Mouse (Mus musculus): Measurements from ENCODE around the gene Gm38431. TPM values are rescaled to one million over a fixed set of nuclear protein-coding genes. Genes with fewer than 3 reads are reported as not detected.

Gm38431 gene
- 2.4 TPM for polyA plus RNA-seq (2014; fragmentation: Illumina TruSeq; extraction: RNeasy Lipid Tissue Mini Kit (QIAGEN cat#74804); ENCODE audit: low read depth, low replicate concordance)

DNA sequence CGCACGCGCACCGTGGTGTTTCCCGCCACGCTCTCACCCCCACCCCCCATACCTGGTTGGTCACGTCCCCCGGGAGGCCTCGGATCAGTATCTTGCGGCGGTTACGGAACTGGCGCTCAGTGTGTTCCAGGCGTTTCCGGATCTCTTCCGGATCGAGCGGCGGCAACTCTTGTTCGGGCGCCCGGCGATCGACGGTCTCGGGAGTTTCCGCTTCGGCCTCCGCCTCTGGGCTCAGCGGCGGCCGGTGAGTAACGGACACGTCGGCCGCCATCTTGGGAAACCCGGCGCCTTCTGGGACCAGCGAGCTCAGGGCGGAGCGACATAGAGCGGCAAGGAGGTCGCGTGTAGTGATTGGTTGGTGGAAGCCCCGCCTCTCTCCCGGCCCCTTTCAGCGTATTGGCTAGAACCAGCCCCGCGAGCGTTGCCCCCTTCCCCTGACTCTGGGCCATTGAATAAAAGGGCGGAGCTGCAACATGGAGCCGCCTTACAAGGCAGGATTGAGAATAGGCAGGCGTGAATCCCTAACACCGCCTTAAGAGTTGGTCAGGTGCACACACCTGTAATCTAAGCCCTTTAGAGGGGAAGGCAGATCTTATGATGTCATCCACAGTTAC lies at the start of gene Gm38431, which contains the start of gene Raver1:
Gm38431 (minus strand) TSS at position 291 of the 614 bp plus-strand sequence.
Raver1 (minus strand) TSS at position 302 of the 614 bp plus-strand sequence.

DNA sequence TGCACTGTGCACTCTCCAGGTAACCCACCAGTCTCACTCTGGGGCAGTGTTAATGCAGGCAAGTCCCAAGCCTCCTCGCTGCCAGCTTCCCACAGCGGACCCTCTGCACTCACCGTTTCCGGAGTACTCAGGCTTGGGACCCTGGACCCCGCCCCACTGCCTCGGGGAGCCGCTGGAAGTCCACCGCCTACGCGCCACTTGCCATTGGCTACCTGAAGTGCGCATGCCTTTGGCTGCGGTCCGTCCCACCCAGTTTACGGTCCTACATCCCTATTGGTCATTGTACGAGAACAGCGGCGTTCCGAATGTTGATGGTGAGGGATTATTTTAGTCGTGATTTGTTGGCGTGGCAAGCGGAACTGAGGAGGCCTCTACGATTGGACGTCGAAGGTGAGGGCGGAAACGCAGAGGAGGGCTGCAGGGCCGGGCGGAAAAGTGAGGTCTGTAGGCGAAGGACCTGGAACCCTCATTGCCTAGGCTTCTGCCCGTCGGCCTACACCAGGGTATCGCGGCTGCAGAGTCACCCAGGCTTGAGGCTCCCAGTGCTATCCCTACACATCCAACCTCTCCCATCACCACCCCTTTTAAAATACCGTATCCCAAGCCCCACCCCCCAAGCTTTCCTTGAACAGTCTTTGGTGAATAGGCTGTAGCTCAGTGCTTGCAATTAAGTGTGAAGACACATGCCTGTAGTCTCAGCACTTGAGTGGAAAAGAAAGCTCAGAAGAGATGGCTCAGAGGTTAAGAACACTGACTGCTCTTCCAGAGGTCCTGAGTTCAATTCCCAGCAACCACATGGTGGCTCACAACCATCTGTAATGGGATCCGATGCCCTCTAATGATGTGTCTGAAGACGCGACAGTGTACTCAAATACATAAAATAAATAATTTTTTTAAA lies 39.5 kb upstream of the Gm38431 start, which contains the start of gene Tyk2:
Tyk2 (minus strand) TSS at position 185 of the 898 bp plus-strand sequence.

DNA sequence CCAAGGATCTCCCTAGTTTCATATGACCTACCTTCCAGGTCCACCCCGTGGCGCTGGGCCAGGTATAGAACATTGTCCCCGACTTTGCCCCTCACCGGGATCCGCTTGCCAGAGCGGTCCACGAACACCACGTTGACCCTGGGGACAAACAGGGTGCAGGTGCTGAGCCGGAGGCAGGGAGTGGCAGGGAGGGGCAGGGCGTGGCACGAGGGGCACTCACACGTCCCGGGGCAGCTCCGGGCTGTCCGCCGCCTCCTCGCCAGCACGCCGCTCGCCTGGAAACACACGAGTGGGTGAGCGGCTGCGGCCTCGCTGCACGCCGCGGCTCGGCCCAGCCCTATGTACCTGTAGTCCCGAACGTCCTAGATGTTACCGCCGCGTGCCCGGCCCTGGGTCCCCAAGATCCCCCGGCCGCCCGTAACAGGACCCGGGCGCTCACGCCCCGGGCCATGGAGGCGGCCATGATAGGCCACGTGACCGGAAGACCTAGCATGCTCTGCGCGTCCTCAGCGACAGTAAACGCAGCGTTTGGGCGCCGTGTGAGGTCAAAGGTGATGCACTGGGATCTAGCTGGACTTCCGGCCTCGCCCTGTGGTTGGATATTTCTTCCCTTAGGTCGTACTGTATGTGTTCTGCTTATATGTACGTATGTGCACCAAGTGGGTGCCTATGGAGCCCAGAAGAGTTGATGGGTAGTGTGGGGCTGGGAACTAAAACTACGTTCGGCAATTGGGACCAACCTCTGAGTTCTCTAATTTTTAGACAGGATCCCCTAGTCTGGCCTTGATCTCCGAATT lies 18.6 kb downstream of the Gm38431 start, which contains the start of the genes Gm49373 and Fdx1l:
Gm49373 (minus strand) TSS at position 53 of the 797 bp plus-strand sequence.
Fdx1l (minus strand) TSS at position 571 of the 797 bp plus-strand sequence.

DNA sequence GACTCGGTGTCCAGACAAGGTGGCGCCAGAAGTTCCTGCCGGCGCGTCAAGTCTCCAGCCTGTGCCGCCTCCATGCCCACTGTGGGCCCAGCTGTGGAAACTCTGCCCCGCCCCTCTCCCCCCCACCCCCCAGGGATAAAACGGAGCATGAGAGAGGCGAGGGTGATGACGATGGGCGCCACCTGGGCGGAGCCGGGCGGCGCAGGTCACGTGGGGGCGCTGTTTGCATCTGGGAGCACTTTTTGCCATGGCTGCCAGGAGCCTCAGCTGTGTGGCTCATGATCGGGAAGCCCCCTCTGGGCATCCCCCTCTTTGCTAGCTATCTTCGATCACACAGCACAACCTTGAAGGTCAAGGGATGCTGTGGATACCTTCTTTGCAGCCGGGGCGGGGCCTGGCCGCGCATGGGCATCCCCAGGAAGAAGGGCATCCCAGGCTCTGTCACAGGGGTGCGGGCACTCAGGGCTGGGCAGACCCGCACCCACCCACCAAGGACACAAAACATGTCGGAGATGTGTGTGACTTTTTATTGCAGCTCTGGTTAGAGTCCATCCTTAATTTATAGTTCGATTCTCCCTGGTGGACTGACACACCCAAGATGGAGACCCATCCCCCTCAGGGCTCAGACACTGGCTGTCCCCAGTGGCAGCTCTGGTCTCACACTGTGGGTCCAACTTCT lies 24.7 kb downstream of the Gm38431 start, which contains the start of gene Zglp1:
Zglp1 (minus strand) TSS at position 88 of the 679 bp plus-strand sequence.

DNA sequence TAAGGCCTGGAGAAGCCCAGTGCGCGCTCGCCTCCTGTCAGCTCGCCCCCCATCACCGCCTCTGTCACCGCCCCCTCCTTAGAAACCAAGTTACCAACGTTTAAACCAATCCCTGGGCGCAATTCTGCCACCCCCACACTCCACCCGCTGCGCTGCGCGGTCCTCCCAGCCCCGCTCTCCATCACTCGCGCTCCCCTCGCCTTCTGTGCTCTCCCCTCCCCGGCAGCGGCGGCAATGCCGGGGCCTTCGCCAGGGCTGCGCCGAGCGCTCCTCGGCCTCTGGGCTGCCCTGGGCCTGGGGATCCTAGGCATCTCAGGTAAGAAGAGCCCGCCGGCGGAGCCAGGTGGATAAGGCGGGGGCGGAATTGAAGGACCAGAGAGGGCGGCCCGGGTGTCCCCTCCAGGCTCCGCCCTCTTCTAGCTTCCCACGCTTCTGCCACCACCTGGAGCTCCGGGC lies 59.9 kb downstream of the Gm38431 start, which contains the start of gene Icam5:
Icam5 (plus strand) TSS at position 178 of the 456 bp plus-strand sequence.

DNA sequence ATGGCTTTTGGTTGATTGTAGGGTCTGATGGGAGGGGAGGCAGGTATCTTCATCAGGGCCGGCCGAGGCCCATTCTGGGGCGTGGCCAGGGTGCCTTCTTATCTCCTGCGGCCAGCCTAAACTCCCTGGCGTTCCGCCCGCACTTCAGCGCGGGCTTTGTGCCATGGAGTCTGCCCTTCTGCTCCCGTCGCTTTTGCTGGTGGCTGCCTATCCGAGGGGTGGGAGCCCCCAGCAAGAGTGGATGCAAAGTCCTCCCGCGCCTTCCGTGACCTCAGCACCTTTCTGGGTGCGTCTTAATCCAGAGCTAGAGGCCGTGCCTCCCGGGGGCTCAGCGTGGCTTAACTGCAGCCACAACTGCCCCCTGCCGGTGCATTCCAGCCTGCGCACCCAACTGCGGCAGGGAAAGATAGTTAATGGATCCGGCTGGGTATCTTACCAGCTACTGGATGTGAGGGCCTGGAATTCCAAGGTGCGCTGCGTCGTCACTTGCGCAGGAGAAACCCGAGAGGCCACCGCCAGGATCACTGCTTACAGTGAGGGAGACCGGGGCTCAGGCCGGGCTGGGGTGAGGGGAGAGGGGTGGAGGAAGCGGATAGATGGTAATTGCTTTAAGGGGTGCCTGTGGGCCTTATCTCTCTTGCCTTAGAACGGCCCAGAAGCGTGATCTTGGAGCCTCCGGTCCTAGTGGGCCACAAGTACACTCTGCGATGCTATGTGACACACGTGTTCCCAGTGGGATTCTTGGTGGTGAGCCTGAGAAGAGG lies 62.3 kb downstream of the Gm38431 start, which contains the start of gene Icam4:
Icam4 (plus strand) TSS at position 83 of the 764 bp plus-strand sequence.

Other genes with a start within 250 kb of the Gm38431 start
- gene A230050P20Rik, start 223.4 kb downstream of the Gm38431 start, polyA plus RNA-seq (2014; fragmentation: Illumina TruSeq; extraction: RNeasy Lipid Tissue Mini Kit (QIAGEN cat#74804); ENCODE audit: low read depth, low replicate concordance): 4.7 TPM
- not detected for gene Angptl6, start 212.3 kb downstream of the Gm38431 start, polyA plus RNA-seq (2014; fragmentation: Illumina TruSeq; extraction: RNeasy Lipid Tissue Mini Kit (QIAGEN cat#74804); ENCODE audit: low read depth, low replicate concordance)
- gene Ppan, start 203.8 kb downstream of the Gm38431 start, polyA plus RNA-seq (2014; fragmentation: Illumina TruSeq; extraction: RNeasy Lipid Tissue Mini Kit (QIAGEN cat#74804); ENCODE audit: low read depth, low replicate concordance): 0.17 TPM
- 26.8 TPM for gene Eif3g, start 193.4 kb downstream of the Gm38431 start, polyA plus RNA-seq (2014; fragmentation: Illumina TruSeq; extraction: RNeasy Lipid Tissue Mini Kit (QIAGEN cat#74804); ENCODE audit: low read depth, low replicate concordance)
- gene Dnmt1, start 132.1 kb downstream of the Gm38431 start, polyA plus RNA-seq (2014; fragmentation: Illumina TruSeq; extraction: RNeasy Lipid Tissue Mini Kit (QIAGEN cat#74804); ENCODE audit: low read depth, low replicate concordance): 12.0 TPM
- 3.0 TPM for gene S1pr2, start 115.2 kb downstream of the Gm38431 start, polyA plus RNA-seq (2014; fragmentation: Illumina TruSeq; extraction: RNeasy Lipid Tissue Mini Kit (QIAGEN cat#74804); ENCODE audit: low read depth, low replicate concordance)
- gene Mrpl4, start 89.3 kb downstream of the Gm38431 start, polyA plus RNA-seq (2014; fragmentation: Illumina TruSeq; extraction: RNeasy Lipid Tissue Mini Kit (QIAGEN cat#74804); ENCODE audit: low read depth, low replicate concordance): 1.1 TPM
- 3.1 TPM for gene Icam1, start 76.0 kb downstream of the Gm38431 start, polyA plus RNA-seq (2014; fragmentation: Illumina TruSeq; extraction: RNeasy Lipid Tissue Mini Kit (QIAGEN cat#74804); ENCODE audit: low read depth, low replicate concordance)
- not detected for gene Icam4, start 62.6 kb downstream of the Gm38431 start, polyA plus RNA-seq (2014; fragmentation: Illumina TruSeq; extraction: RNeasy Lipid Tissue Mini Kit (QIAGEN cat#74804); ENCODE audit: low read depth, low replicate concordance)
- not detected for gene Icam5, start 59.9 kb downstream of the Gm38431 start, polyA plus RNA-seq (2014; fragmentation: Illumina TruSeq; extraction: RNeasy Lipid Tissue Mini Kit (QIAGEN cat#74804); ENCODE audit: low read depth, low replicate concordance)
- gene Zglp1, start 24.9 kb downstream of the Gm38431 start, polyA plus RNA-seq (2014; fragmentation: Illumina TruSeq; extraction: RNeasy Lipid Tissue Mini Kit (QIAGEN cat#74804); ENCODE audit: low read depth, low replicate concordance): not detected
- gene Gm49373, start 18.9 kb downstream of the Gm38431 start, polyA plus RNA-seq (2014; fragmentation: Illumina TruSeq; extraction: RNeasy Lipid Tissue Mini Kit (QIAGEN cat#74804); ENCODE audit: low read depth, low replicate concordance): not detected
- not detected for gene Fdx1l, start 18.4 kb downstream of the Gm38431 start, polyA plus RNA-seq (2014; fragmentation: Illumina TruSeq; extraction: RNeasy Lipid Tissue Mini Kit (QIAGEN cat#74804); ENCODE audit: low read depth, low replicate concordance)
- 10.4 TPM for gene Raver1, start within 50 bp of the Gm38431 start, polyA plus RNA-seq (2014; fragmentation: Illumina TruSeq; extraction: RNeasy Lipid Tissue Mini Kit (QIAGEN cat#74804); ENCODE audit: low read depth, low replicate concordance)
- gene Tyk2, start 39.2 kb upstream of the Gm38431 start, polyA plus RNA-seq (2014; fragmentation: Illumina TruSeq; extraction: RNeasy Lipid Tissue Mini Kit (QIAGEN cat#74804); ENCODE audit: low read depth, low replicate concordance): 1.3 TPM
- gene Cdc37, start 58.0 kb upstream of the Gm38431 start, polyA plus RNA-seq (2014; fragmentation: Illumina TruSeq; extraction: RNeasy Lipid Tissue Mini Kit (QIAGEN cat#74804); ENCODE audit: low read depth, low replicate concordance): 13.1 TPM
- 0.87 TPM for gene Pde4a, start 73.7 kb upstream of the Gm38431 start, polyA plus RNA-seq (2014; fragmentation: Illumina TruSeq; extraction: RNeasy Lipid Tissue Mini Kit (QIAGEN cat#74804); ENCODE audit: low read depth, low replicate concordance)
- gene Keap1, start 147.4 kb upstream of the Gm38431 start, polyA plus RNA-seq (2014; fragmentation: Illumina TruSeq; extraction: RNeasy Lipid Tissue Mini Kit (QIAGEN cat#74804); ENCODE audit: low read depth, low replicate concordance): 10.0 TPM
- not detected for gene S1pr5, start 156.4 kb upstream of the Gm38431 start, polyA plus RNA-seq (2014; fragmentation: Illumina TruSeq; extraction: RNeasy Lipid Tissue Mini Kit (QIAGEN cat#74804); ENCODE audit: low read depth, low replicate concordance)
- gene Atg4d, start 173.3 kb upstream of the Gm38431 start, polyA plus RNA-seq (2014; fragmentation: Illumina TruSeq; extraction: RNeasy Lipid Tissue Mini Kit (QIAGEN cat#74804); ENCODE audit: low read depth, low replicate concordance): 1.5 TPM
- 5.5 TPM for gene Kri1, start 196.0 kb upstream of the Gm38431 start, polyA plus RNA-seq (2014; fragmentation: Illumina TruSeq; extraction: RNeasy Lipid Tissue Mini Kit (QIAGEN cat#74804); ENCODE audit: low read depth, low replicate concordance)
- gene Cdkn2d, start 199.4 kb upstream of the Gm38431 start, polyA plus RNA-seq (2014; fragmentation: Illumina TruSeq; extraction: RNeasy Lipid Tissue Mini Kit (QIAGEN cat#74804); ENCODE audit: low read depth, low replicate concordance): 7.1 TPM
- gene Ap1m2, start 220.3 kb upstream of the Gm38431 start, polyA plus RNA-seq (2014; fragmentation: Illumina TruSeq; extraction: RNeasy Lipid Tissue Mini Kit (QIAGEN cat#74804); ENCODE audit: low read depth, low replicate concordance): not detected
- 23.9 TPM for gene Slc44a2, start 228.7 kb upstream of the Gm38431 start, polyA plus RNA-seq (2014; fragmentation: Illumina TruSeq; extraction: RNeasy Lipid Tissue Mini Kit (QIAGEN cat#74804); ENCODE audit: low read depth, low replicate concordance)